Mouse (Mus musculus) right cerebral cortex, adult 2 months (tissue): ENCODE results near the gene Bag2.
"Not testable (repeated sequence)": the region's sequence is repeated elsewhere in the genome, so short reads cannot be mapped to it uniquely, and the experiment has no call there.

Experiments
- DNase-seq, 2 experiments: peaks; one replicate each; pipeline ENCODE4 v3.0.0; 2021 to 2022; ENCODE audit warnings: low spot score in 2 of 2

The Bag2 gene

DNA sequence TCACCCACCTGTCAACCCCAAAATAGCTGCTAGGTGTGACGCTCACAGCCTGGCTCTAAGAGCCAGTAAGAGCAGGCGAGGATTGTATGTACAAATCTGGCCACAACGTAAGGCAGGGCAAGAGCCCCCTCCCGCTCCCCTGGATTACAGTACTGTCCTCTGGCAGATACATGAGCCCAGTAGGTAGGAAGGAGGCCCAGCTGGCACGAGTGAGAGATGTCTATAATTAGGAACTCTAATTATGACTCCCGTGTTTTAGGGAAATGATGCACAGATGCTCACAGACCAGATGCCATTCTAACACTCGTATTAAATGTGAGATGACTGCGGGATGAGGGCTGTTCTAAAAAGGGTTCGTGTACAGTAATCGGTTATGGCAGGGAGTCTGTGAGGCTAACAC is 6.3 kb downstream of the Bag2 start:
- peak; percentile 59 to 65 for DNase-seq

DNA sequence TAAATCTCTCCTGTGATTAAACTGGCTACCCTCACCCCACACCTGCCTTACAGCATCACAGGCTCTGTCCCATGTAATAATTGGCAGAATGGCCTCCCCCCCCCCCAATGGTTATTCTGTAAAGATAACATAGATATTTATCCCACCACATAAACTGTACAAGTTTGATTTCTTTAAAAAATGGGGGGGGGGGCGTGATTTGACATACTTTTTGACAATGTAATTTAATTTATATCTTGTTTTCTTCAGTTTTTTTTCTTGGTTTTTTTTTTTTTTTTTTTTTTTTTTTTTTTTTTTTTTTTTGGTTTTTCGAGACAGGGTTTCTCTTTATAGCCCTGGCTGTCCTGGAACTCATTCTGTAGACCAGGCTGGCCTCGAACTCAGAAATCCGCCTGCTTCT is 7.9 kb downstream of the Bag2 start:
- DNase-seq = not testable (repeated sequence)

DNA sequence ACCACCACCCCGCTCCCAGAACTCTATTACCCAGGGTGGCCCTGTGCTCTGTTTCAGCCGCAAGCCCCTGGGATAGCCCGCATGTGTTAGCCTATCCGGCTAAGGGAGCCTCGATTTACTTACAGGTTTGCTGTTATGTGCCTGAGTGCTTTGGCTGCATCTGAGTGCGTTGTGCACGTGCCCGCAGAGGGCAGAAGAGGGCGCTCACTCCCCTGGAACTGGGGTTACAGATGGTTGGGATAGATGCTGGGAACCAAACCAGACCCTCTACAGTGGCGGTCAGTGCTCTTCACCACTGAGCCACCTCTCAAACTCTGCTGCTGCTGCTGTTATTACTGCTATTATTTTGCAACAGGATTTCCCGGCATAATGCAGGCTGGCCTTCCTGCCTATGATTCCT is 8.5 kb downstream of the Bag2 start:
- DNase-seq = no peak

DNA sequence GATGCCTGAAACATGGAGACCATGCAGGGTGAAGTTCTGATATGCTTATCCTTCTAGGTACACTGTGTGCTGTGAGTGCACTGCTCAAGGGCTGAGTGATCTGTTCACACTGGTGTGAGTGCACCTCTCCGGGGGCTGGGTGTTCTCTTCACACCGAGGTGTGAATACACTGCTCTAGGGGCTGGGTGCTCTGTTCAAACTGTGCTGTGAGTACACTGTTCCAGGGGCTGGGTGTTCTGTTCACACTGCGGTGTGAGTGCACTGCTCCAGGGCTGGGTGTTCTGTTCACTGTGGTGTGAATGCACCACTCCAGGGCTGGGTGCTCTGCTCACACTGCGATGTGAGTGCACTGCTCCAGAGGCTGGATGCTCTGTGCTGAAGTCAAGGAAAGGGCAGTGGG is 11.7 kb downstream of the Bag2 start:
- DNase-seq = no peak

DNA sequence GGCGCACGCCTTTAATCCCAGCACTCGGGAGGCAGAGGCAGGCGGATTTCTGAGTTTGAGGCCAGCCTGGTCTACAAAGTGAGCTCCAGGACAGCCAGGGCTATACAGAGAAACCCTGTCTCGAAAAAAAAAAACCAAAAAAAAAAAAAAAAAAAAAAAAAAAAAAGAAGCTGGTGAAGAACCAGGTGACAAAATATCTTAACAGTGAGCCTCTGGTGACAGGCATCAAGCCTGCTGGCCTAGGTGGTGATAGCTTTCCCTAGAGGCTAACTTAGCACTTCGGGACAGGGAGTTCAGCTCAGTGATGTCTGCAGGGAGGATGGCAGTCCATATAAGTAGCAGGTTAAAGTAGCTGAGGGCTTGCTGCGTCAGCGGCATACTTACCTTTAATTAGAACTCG is 12.8 kb downstream of the Bag2 start:
- DNase-seq = not testable (repeated sequence)

DNA sequence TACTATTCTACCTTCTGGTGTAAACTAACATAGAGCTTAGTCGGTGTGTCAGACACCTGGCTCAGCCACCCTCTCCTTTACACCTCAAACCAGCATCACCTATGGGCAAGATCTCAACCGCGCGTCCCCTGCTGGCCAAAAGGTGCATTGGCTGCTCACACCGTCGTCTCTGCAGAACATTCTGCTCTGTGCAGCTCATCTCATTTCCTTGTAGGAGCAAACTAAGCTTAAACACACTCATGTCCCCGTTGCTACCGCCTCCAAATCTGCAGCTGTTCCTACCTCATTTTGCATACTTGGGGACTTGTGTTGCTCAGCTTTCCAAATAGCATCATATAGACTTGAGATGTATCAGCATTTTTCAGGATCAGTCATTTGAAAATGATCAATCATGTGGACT is 14.7 kb downstream of the Bag2 start:
- DNase-seq = peak; percentile 58 to 63

DNA sequence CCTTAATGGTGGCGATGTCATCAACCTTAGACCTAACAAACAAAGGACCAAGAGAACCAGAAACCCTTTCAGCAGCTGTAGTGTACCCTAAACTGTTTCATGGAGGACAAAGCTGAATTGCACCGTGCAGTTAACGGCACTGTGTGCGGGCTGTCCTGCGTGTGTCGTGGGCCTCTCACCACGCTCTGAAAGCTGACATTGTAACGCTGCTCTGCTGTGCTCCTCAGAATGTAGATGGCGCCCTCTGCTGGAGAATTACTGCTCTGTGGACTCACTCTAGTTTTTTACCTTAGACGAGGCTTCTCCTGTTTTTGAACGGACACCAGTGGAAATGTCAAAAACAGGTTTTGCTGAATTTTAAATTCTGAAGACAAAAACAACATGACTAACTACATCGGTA is 18.3 kb downstream of the Bag2 start:
- DNase-seq = peak; percentile 92 to 93

DNA sequence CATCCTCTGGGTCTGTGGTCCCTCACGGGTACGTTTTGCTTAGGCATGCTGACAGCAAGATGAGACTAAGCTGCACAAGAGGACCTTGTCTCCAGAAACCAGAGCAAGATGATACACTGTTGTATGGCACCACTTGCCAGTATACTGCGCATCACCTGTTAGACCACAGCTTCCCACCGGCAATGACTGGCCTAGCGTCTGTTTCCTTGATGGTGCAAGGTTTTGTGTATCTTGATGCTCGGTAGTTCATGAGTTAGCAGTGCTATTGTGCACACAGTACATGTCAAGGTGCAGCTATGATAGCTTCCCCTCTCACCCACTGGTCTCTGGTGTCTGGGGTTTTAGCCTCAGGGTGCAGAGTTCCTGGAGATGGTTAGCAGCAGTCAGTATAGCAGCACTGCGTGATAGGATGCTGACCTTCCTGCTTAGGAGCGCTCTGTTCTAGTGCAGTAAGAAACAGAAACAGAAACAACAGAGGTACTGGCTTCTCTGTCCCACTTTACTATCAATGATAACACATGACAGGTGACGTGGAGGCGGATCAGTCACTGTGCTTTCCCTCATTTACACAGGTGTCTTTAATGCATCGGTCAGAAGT is 18.8 kb downstream of the Bag2 start:
- DNase-seq = no peak

DNA sequence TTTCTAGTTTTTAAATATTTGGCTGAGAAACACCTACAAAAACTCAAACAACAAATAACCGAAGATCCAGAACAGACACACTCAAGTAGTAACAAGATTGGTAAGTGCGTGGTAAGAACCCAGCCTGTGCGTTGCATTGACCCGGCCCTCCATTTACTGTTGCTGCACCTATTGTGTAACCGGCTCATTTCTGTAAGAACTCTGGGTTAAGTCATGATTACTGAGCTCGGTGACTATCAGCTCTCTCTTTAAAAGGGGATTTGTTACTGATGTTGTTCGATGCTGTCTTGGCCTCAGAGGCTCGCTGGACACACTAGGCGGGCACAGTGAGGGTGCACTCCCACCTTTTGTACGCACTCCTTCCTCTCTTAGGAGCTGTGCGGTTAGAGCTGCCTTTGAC is 19.3 kb downstream of the Bag2 start:
- DNase-seq = no peak

DNA sequence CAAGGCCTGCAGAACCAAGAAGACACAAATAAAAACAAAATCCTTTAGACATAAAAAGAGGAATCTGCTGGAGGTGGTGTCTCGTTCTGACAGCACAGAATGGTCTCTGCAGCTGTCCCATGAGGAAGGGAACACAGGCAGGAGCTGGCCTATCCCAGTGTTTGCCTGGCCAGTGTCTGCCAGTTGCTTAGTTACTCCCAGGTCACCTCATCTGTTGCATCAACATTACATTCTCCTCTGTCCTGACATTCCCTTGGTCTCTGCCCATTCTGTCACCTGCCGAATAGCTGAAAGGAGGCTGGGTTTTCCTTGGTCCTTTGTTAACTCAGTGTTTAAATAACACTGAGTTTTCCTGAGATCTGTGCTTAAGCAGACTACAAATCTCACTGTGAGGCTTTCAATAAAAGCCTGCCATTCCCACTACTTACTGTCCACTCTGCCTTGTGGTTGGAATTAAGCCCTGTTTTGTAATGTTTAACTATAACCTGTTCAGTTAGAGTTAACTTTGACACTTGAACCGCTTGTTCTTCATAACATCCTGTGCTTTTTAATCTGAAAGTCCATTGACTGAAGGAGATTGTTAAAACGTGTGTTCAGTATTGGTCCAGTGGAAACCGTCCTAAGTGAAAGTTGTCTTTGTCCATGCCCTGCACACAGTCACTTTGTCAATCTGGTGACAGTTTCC is 23.5 kb downstream of the Bag2 start:
- no peak for DNase-seq

DNA sequence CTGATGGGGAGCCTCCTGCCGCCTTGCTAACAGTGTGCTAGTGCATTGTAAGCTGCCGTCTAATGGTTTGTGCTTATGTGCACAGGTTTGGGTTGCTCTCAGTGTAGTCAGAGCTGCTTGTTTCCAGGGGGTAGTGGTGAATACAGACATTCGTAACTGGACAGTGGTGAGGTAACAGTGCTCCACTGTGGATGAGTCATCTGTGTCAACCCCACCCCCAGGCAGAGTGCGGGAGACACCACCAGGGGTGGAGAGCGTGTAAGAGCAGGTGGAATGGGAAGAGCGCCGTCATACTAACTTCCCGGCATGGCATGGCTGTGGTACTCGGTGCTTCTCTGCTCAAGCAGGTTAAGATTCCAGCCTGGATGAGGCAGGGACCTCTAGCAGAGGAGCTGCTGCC is 24.6 kb downstream of the Bag2 start:
- DNase-seq = no peak

DNA sequence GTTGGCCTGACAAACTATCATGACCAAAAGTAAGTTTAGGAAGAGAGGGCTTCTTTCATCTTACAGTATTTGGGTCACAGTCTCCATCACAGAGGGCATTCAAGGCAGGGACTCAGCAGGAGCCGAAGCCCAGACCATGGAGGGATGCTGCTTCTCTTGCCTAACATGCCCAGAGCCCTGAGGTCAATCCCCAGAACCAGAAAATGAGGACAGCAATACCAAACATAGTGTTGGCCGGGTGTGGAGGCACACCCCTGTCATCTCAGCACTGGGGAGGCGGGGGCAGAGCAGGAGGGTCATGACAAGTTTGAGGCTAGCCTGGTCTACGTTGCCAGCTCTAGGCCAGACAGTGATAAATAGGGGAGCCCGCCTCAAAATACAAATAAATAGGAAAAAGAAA is 32.5 kb downstream of the Bag2 start:
- DNase-seq = no peak

DNA sequence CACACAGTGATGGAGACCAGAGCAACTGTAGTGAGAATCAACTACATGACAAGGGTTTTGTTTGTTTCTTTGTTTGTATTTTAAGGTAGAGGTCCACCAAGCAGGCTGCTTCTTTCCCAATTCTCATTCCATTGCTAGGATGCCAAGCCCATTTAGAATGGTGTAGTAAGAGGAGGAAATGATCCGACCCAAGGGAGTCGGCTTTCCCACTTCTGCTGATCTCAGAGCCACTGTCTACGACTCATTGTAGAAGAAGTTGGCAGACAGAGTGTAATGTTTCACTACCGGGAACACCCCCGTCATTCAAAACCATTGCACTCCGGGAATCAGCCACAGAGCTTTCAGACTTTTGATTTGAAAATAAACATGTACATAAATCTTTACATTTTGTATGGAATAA is 33.1 kb downstream of the Bag2 start:
- DNase-seq = no peak

DNA sequence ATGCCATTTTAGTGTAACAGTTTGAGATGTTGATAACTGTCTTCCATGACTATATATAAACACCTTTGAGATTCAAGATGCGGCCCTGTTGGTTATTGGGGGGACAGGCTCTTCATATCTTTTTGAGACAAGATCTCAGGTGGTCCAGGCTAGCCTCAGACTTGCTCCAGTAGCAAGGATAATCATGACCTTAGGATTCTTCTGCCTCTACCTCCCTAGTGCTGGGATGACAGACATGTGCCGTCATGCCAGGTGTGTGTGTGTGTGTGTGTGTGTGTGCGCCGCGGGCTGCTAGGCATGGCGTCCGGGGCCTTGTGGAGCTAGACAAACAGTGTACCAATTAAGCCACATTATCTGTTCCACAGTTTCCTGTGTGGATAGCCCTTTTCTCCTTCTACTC is 36.6 kb downstream of the Bag2 start:
- no peak for DNase-seq

DNA sequence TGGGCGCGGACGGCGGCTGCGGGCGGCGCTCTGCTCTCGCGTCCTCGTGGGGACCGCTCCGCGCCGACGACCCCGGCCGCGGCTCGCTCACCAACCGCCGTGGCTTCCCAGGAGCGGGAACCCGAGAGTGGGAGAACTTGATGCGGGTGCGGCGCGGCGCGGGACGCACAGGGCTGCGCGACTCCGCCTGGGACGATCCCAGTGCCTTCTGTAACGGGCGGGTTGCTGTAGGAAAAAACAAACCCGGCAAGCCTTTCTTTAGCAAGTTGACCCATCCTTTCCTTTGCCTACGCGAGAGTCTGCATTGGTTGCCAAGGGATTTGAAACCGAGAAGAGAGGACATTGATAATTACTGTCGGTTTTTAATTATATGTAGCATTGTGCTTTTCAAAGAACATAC is 37.4 kb downstream of the Bag2 start:
- peak in 1 of 2 experiments; percentile 22 for DNase-seq

DNA sequence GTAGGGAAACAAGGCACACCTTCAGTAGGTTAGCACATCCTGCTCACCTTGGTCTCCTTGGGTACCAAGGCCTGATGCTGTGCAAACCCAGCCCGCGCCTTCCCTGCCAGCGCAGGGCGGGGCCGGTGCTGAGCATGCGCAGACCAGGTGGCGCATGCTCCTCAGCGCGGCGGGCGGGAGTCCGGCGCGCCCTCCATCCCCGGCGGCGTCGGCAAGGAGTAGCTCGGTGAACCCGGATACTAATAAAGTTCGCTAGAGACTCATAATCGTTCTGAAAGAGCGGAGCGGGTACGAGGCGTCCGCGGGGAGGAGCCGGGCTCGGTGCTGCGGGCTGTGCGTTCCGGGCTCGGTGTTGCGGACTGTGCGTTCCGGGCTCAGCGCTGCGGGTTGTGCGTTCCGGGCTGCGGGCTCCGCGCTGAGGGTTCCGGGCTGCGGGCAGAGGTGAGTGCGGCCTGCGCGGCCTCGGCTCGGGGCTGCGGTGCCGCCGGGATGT is 37.8 kb downstream of the Bag2 start, which contains the start of gene Rab23:
TSS of gene Rab23 (plus strand) at position 155 of the 493 bp plus-strand sequence.
- DNase-seq = peak; percentile 81 to 82

DNA sequence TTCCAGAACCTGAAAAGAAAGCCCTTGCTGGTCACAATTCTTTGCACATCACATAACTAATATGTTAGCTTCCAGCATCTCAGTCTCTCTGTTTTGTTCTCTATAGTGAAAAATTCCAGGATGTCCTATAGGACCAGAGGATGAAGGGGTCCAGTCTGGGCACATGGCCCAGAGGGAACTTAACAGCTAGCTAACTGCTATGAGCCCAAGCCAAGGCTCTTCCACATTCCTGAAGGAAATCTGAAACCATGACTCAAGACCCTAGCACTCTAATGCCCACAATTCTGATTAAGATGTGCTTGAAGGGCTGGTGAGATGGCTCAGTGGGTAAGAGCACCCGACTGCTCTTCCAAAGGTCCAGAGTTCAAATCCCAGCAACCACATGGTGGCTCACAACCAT is 40.0 kb downstream of the Bag2 start:
- no peak for DNase-seq

DNA sequence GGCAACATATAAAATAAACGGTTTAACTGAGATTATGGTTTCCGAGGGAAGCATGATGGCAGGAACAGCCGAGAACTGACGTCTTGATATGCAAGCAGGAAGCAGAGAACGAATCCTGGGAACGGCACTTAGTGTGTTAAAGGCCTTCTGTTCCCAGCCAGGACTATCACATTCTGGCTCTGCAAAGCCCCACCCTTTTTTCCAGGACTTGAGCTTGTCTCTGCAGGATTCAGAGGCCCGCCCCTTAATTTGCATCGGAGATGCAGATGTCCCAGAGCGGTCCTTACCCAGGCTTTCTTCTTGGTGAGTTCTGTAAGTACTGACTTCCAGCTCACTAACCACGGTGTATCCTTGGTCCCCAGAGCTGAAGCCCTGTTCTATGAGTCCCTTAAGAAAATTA is 42.8 kb downstream of the Bag2 start:
- DNase-seq = no peak

DNA sequence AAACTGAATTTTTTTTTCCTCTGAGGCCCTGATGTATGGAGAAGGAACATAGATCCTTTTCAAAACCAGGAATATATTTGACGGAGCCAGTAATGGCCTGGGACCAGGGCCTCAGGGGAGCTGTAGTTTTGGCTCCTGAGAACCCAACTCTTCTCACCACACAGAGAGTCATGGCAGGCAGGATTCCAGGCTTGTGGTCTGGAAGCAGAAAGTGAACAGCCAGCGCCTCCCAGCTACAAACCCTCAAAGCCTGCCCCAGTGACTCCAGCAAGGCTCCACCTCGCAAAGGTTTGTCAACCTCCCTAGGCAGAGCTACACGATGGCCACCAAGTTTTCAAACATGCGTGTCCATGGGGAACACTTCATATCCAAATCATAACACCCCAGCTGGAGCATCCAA is 45.6 kb downstream of the Bag2 start:
- no peak for DNase-seq

DNA sequence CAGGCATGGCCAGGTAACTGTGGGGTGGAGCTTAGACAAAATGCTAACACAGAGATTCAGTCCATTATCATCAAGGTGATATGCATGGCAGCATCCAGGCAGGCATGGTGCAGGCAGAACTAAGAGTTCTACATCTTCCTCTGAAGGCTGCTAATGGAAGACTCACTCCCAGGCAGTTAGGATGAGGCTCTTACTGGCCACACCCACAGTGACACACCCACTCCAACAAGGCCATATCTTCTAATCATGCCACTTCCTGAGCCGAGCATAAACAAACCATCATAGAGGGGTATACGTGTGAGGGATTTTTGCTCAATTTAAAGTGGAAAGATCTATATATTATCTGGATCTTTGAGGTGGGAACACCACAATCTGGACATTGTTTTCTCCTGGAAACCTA is 48.0 kb downstream of the Bag2 start:
- DNase-seq = no peak

DNA sequence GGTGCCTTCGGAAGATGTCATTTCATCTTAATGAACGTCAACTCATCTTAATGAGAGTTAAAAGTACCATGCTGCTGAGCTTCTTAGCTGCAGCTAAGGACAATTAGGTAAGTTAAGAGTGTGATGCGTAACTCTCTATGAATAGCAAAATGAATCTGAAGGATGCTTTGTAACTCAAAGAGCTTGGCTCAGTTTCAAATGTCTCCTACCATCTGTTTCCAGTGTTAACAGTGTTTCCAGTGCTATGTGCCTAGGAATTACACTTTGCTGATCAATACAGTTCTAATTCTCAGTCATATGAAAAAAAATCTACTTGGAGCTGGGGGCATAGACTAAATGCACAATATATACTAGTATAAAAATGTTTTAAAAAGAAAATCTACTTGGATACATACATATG is 56.4 kb downstream of the Bag2 start:
- no peak for DNase-seq

DNA sequence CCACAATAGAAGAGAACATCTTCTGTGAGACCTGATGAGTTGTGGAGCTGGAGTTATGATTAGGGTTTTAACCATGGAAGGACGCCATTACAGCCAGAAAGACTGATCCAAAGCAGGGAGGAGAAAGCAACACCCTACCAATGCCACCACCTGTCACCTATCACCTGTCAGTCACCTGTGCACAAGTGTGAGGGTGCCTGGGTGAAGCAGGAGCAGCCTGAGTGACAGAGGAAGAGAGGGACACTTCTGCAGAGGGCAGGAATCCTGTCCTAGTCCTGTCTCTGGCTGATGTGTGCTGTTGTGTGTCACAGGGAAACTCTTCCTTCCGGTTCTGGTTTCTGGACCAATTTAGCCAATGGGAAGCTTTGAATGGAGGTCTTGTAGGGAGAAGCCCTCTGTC is 61.6 kb downstream of the Bag2 start:
- DNase-seq = no peak
